Mouse (Mus musculus) lung, postnatal 0 days (tissue): ENCODE measurements at regions not wholly inside any gene's neighbourhood (a gene's known extent, or its start where the extent isn't known, plus 50 kb on each side); places are given as distances from the start of the nearest gene placed in this dataset.

ENCODE experiments used
- CTCF ChIP-seq: IDR thresholded peaks from 2 replicates; pipeline ENCODE4 v1.5.1; 2016; ENCODE audit warnings: antibody characterized with exemption, mild to moderate bottlenecking
- EP300 ChIP-seq: IDR thresholded peaks from 2 replicates; pipeline ENCODE4 v1.6.1; 2016; ENCODE audit warnings: antibody characterized with exemption, mild to moderate bottlenecking, control low read depth

DNA sequence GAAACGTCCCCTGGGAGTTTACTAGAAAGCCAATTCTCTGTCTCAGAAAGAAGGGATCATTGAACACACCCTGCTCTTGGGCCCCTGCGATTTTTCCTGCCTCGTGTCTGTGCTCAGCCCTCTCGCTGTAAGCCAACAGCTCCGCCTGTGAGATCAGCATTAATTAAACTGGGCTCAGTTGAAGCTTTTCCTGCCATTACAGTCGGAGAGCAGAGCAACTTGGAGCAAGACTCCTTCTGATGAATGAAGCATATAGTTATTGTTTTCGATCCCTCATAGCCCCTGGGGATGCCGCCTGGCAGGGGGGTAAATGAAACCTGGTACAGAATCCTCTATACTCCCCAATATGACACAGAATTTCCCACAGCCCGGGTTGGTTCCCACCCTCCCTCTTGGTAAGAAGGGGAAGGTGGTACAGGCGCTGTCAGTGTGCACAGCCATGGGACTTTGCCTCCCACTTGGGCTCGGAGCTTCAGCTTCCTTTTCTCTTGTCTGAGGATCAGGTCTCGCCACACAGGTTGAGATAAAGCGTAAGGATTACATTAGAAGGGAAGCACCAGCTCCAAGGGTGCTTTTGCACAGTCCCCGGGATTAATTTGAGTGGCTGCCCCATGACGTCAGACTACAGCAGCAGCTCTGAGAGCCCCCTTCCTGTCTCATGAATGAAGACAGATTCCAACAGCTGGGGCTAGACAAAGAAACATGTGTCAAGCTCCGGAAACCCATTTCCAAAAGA is 257.1 kb downstream of the Mycn start:
- TF ChIP-seq CTCF (no peak), EP300 (no peak)
